Mouse (Mus musculus) olfactory bulb, adult 2 months (tissue): Measurements from ENCODE around the gene Syt8. TPM values are rescaled to one million over a fixed set of nuclear protein-coding genes. Genes with fewer than 3 reads are reported as not detected.

Experiments used
- H3K27ac ChIP-seq: fragments of 200-500 bp; 2 replicates; pipeline ENCODE4 v1.5.1; 2012; ENCODE audit warnings: low read depth, low read length; ENCODE audit not compliant: insufficient read depth
- H3K4me1 ChIP-seq: fragments of 200-500 bp; 2 replicates; pipeline ENCODE4 v1.6.1; 2012; ENCODE audit warnings: low read length; ENCODE audit not compliant: control insufficient read depth, insufficient read depth
- H3K4me3 ChIP-seq: fragments of 200-500 bp; 2 replicates; pipeline ENCODE4 v1.5.1; 2012; ENCODE audit warnings: mild to moderate bottlenecking, low read depth, low read length, moderate library complexity; ENCODE audit not compliant: insufficient read depth
- CTCF ChIP-seq: fragments of 200-500 bp; IDR thresholded peaks from 2 replicates; pipeline ENCODE4 v1.5.1; 2012; ENCODE audit warnings: low read depth, mild to moderate bottlenecking, low read length, moderate library complexity; ENCODE audit not compliant: insufficient read depth
- POLR2A ChIP-seq: fragments of 200-500 bp; IDR thresholded peaks from 2 replicates; pipeline ENCODE4 v1.6.1; 2012; ENCODE audit warnings: mild to moderate bottlenecking, low read depth, low read length, moderate library complexity; ENCODE audit not compliant: insufficient read depth
- WGBS: fragments of 180-500 bp; shearing (Covaris S2); methylation state at CpG from one replicate; pipeline ENCODE4 v1.1.7; 2018; 5-methylcytosine and 5-hydroxymethylcytosine counted together
- polyA plus RNA-seq: library from polyadenylated mRNA; stranded (reverse); fragments of >200 nt; gene quantifications from 2 replicates; pipeline ENCODE4 v1.2.4, GENCODE M21; 2012; ENCODE audit warnings: low replicate concordance; ENCODE audit not compliant: missing spikeins, insufficient read depth, insufficient read length

Gene Syt8
- polyA plus RNA-seq, 1 experiment = not detected

- no peak for TF ChIP-seq CTCF
- no peak for TF ChIP-seq POLR2A
- peaks cover 9% of the 10 kb centered on the region; the same call in 1 of the 2 replicates for H3K4me1 ChIP-seq
- 79% methylated on average over 1 of the region's 1 CpGs for WGBS
- H3K27ac ChIP-seq = no peak overlapping the region
- no peak overlapping the region for H3K4me3 ChIP-seq
Measured at GRCm38 (mm10) chr7:142454706-142455105, 20.1 kb downstream of the Syt8 start.

- H3K4me1 ChIP-seq = peaks cover 9% of the 10 kb centered on the region; the same call in 1 of the 2 replicates
- TF ChIP-seq POLR2A (no peak), CTCF (no peak)
- no peak overlapping the region for H3K4me3 ChIP-seq
- no peak overlapping the region for H3K27ac ChIP-seq
- WGBS = 63% methylated on average over 2 of the region's 2 CpGs
Measured at GRCm38 (mm10) chr7:142455251-142455650, 20.6 kb downstream of the Syt8 start.

GRCm38 (mm10) chr7:142456806-142457205, 22.2 kb downstream of the Syt8 start:
- no peak overlapping the region for H3K27ac ChIP-seq
- TF ChIP-seq POLR2A = no peak
- no peak for TF ChIP-seq CTCF
- H3K4me1 ChIP-seq = peaks cover 9% of the 10 kb centered on the region; the same call in 1 of the 2 replicates
- 84% methylated on average over 3 of the region's 3 CpGs for WGBS
- no peak overlapping the region for H3K4me3 ChIP-seq

GRCm38 (mm10) chr7:142457227-142457811, 22.7 kb downstream of the Syt8 start:
- TF ChIP-seq POLR2A (no peak), CTCF (no peak)
- WGBS = 6% methylated on average over 3 of the region's 3 CpGs
- H3K27ac ChIP-seq = no peak overlapping the region

GRCm38 (mm10) chr7:142458026-142458425, 23.4 kb downstream of the Syt8 start:
- TF ChIP-seq CTCF (no peak), POLR2A (no peak)
- Histone ChIP-seq H3K27ac (no peak overlapping the region), H3K4me3 (no peak overlapping the region), H3K4me1 (peaks cover 9% of the 10 kb centered on the region; the same call in 1 of the 2 replicates)
- 40% methylated on average over 2 of the region's 2 CpGs for WGBS

More at GRCm38 (mm10) chr7:142457227-142457811, 22.7 kb downstream of the Syt8 start:
- H3K4me3 ChIP-seq = no peak overlapping the region
- peaks cover 9% of the 10 kb centered on the region; the same call in 1 of the 2 replicates for H3K4me1 ChIP-seq

GRCm38 (mm10) chr7:142458676-142459298, 24.1 kb downstream of the Syt8 start:
- no peak for TF ChIP-seq CTCF
- no peak for TF ChIP-seq POLR2A
- 89% methylated on average over 5 of the region's 5 CpGs for WGBS
- Histone ChIP-seq H3K27ac (no peak overlapping the region), H3K4me3 (no peak overlapping the region), H3K4me1 (peaks cover 9% of the 10 kb centered on the region; the same call in 1 of the 2 replicates)

- TF ChIP-seq CTCF = no peak
- no peak for TF ChIP-seq POLR2A
- H3K4me1 ChIP-seq = peaks cover 9% of the 10 kb centered on the region; the same call in 1 of the 2 replicates
- H3K27ac ChIP-seq = no peak overlapping the region
- 98% methylated on average over 2 of the region's 2 CpGs for WGBS
- H3K4me3 ChIP-seq = no peak overlapping the region
Measured at GRCm38 (mm10) chr7:142459299-142459691, 24.6 kb downstream of the Syt8 start.

GRCm38 (mm10) chr7:142460636-142461077, 26.0 kb downstream of the Syt8 start, which contains the start of gene Lsp1:
TSS of gene Lsp1 (plus strand) at chr7:142460809.
- no peak within 1 kb of the TSS for H3K27ac ChIP-seq
- 94% methylated on average over 7 of the region's 7 CpGs for WGBS
- peaks cover 9% of the 10 kb centered on the region; the same call in 1 of the 2 replicates for H3K4me1 ChIP-seq
- no peak within 1 kb of the TSS for H3K4me3 ChIP-seq
- TF ChIP-seq POLR2A (no peak), CTCF (no peak)

GRCm38 (mm10) chr7:142461446-142461845, 26.8 kb downstream of the Syt8 start:
- TF ChIP-seq CTCF (no peak), POLR2A (no peak)
- WGBS = 100% methylated on average over 2 of the region's 2 CpGs

More at GRCm38 (mm10) chr7:142461446-142461845, 26.8 kb downstream of the Syt8 start:
- Histone ChIP-seq H3K4me3 (no peak overlapping the region), H3K4me1 (peaks cover 9% of the 10 kb centered on the region; the same call in 1 of the 2 replicates), H3K27ac (no peak overlapping the region)
